Mouse (Mus musculus) c-Kit-positive CD71-positive TER-119-negative erythroid progenitor cells, embryonic 14.5 days (primary cell): ENCODE measurements around the gene Acat1.
A peak's percentile ranks its signal among the peaks of the same experiment; 100 is the strongest.

Experiments
- DNase-seq: peaks from one replicate; pipeline ENCODE4 v3.0.0-alpha.2; 2013; ENCODE audit warnings: low read depth

The Acat1 gene

GRCm38 (mm10) chr9:53535416-53536320 is 74.5 kb downstream of the Acat1 start:
- peak; percentile 38 for DNase-seq
